Mouse (Mus musculus) bone marrow, adult 2 months (tissue): ENCODE measurements around the gene Prkag1.

Source experiments
- CTCF ChIP-seq: fragments of 200-500 bp; IDR thresholded peaks from 2 replicates; pipeline ENCODE4 v1.5.1; 2011; ENCODE audit warnings: low read length, control low read depth; ENCODE audit not compliant: control insufficient read depth, insufficient read depth
- POLR2A ChIP-seq: fragments of 200-500 bp; IDR thresholded peaks from 2 replicates; pipeline ENCODE4 v1.6.1; 2011; ENCODE audit warnings: low read depth, mild to moderate bottlenecking, control low read depth, low read length, borderline replicate concordance; ENCODE audit not compliant: control insufficient read depth

DNA sequence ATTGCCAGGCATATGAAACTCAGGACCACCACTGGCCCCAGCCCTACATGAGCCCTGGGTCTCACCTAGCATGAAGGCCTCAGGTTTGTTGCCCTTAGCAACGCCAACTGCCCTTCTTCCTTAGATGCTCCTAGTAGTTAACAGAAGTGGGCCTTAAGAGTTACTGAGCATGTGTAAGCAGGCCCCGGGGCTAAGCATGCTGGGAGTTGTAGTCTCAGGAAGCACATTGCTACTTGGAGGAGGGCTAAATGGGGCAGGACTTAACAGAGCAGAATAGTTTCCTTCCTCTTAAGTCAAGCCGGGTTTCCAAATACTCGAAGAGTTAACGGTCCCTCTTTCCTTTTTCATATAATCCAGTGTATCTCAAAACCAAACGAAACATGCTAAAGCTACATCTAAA, 36.0 kb upstream of the Prkag1 start:
- TF ChIP-seq CTCF, result no peak
- no peak for TF ChIP-seq POLR2A
